ENCODE assay signal across 18 mouse cellular contexts in the genomic region with DNA sequence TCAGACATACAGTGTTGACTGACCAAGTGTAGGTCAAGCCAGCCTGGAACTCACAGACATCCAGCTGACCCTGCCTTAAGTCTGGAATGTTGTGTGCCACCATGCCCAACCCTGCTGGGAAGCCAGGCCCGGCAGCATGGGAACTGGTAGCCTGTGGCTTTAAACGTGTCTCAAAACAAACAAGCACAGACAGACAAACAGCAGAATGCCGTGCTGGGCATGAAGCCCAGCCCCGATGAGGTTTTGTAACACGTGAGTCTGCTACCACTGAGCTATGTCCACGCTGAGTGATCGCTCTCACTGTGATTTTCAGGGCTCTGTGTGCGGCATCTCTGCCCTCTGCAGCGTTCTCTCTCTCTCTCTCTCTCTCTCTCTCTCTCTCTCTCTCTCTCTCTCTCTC.
"Had no signal": no experiment of that assay in that cellular context is flagged by ENCODE, and none has a peak within 500 bp of the region (broad histone marks: within the 10 kb centered on the region; RNA-seq: fewer than 3 reads in every experiment).

No protein-coding gene starts in this region.

- H3K9ac ChIP-seq: liver, embryonic 13.5 days; lung, embryonic 15.5 days; midbrain, embryonic 15.5 days; neural tube, embryonic 12.5 days; stomach, embryonic 15.5 days had no signal

- ATAC-seq: lung, postnatal 0 days; midbrain, embryonic 13.5 days; midbrain, embryonic 15.5 days had no signal

- DNase-seq: liver, embryonic 13.5 days; lung, adult 2 months; lung, postnatal 14 days; lung, postnatal 36 days; right cerebral cortex, postnatal 14 days; thymus, adult 2 months; thymus, postnatal 14 days; thymus, postnatal 36 days had no signal

- H3K27me3 ChIP-seq: liver, embryonic 13.5 days; lung, embryonic 15.5 days; megakaryocyte, embryonic 14.5 days; midbrain, embryonic 13.5 days; midbrain, embryonic 15.5 days; neural tube, embryonic 12.5 days; stomach, embryonic 15.5 days had no signal

- H3K4me1 ChIP-seq: lung, embryonic 15.5 days; midbrain, embryonic 13.5 days; midbrain, embryonic 15.5 days; neural tube, embryonic 12.5 days; stomach, embryonic 15.5 days had no signal

- H3K9me3 ChIP-seq: lung, embryonic 15.5 days; midbrain, embryonic 13.5 days; midbrain, embryonic 15.5 days; neural tube, embryonic 12.5 days; stomach, embryonic 15.5 days had no signal

- H3K27ac ChIP-seq: liver, embryonic 13.5 days; lung, embryonic 15.5 days; macrophage; midbrain, embryonic 13.5 days; midbrain, embryonic 15.5 days; neural tube, embryonic 12.5 days; stomach, embryonic 15.5 days; stomach, postnatal 0 days had no signal

- H3K4me2 ChIP-seq: liver, embryonic 13.5 days; lung, embryonic 15.5 days; midbrain, embryonic 11.5 days; midbrain, embryonic 13.5 days; midbrain, embryonic 15.5 days; neural tube, embryonic 12.5 days; stomach, embryonic 15.5 days had no signal

- H3K4me3 ChIP-seq: liver, embryonic 13.5 days; lung, embryonic 15.5 days; megakaryocyte, embryonic 14.5 days; midbrain, embryonic 13.5 days; midbrain, embryonic 15.5 days; neural tube, embryonic 12.5 days; stomach, embryonic 15.5 days had no signal
